Mouse (Mus musculus): Measurements from ENCODE around the gene Gm17689.

Gene Gm17689

DNA sequence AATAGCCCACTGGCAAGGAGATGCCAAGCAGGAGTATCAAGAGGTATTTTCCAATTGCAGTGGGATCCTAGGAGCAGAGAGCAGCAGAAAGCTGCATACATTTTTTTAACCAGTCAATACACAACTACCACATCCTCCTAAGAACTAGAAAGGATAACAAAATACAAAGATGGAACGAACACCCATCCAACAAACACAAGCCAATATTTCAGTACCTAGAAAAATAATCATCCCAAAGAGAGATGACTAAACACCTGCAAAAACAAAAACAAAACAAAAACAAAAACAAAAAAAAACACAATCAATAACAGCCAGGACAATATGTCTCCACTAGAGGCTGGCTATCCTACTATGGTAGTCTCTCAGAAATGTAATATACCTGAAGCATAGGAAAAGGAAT, at the start of gene Gm17689:
Gm17689 (minus strand) TSS at position 101 of the 400 bp plus-strand sequence.
- no peak for DNase-seq (ENCODE audit: low read depth, low spot score)

DNA sequence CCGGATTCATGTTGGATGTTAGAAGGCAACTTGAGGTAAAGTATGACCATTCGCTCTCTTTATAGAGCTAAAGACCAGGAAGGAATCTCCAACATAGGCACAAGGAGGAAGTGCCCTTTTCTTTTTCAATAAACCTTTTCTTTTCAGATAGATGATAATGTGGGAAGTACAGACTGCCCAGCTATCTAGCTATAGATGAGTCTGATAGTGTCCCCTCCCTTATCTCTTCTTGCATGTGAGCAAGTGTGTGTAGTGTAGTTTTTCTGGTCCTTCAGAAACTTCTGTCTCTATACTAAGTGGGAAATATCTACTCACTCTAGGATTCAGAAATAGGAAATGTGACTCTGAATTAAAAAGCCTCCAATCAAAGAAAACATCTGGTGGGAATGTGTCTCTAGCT, 40.6 kb downstream of the Gm17689 start, which contains the start of gene Gm5615:
Gm5615 (minus strand) TSS at position 101 of the 400 bp plus-strand sequence.
- DNase-seq (ENCODE audit: low read depth, low spot score) = no peak
